35 mouse cellular contexts compared by ENCODE assay signal in genomic region chr12:106835241-106835640, GRCm38 (mm10).
"Had no signal": no experiment of that assay in that cellular context is flagged by ENCODE, and none has a peak within 500 bp of the region (broad histone marks: within the 10 kb centered on the region; RNA-seq: fewer than 3 reads in every experiment).

No protein-coding gene starts in this region.

- H3K27me3 ChIP-seq: heart, embryonic 12.5 days; heart, embryonic 13.5 days; heart, embryonic 15.5 days; hindbrain, embryonic 12.5 days; hindbrain, embryonic 13.5 days; hindbrain, embryonic 15.5 days; intestine, embryonic 15.5 days; kidney, embryonic 15.5 days had no signal

- DNase-seq: heart, postnatal 10 days; heart, postnatal 14 days; heart, postnatal 36 days; heart, postnatal 4 days; kidney, adult 11 months; kidney, adult 18-20 months; kidney, adult 2 months; kidney, adult 8-10 months; kidney, adult 9 months; kidney, postnatal 10 days; kidney, postnatal 14 days; kidney, postnatal 25 days; kidney, postnatal 36 days; kidney, postnatal 4 days; layer of hippocampus, adult 9-11 months; layer of hippocampus, postnatal 36 days had no signal

- H3K4me3 ChIP-seq: heart, embryonic 10.5 days; heart, embryonic 12.5 days; heart, embryonic 13.5 days; heart, embryonic 15.5 days; hindbrain, embryonic 10.5 days; hindbrain, embryonic 12.5 days; hindbrain, embryonic 13.5 days; hindbrain, embryonic 15.5 days; intestine, embryonic 15.5 days; kidney, embryonic 15.5 days; layer of hippocampus, adult 2 months had no signal

- H3K36me3 ChIP-seq: heart, embryonic 10.5 days; heart, embryonic 12.5 days; heart, embryonic 13.5 days; heart, embryonic 15.5 days; hindbrain, embryonic 10.5 days; hindbrain, embryonic 12.5 days; hindbrain, embryonic 13.5 days; hindbrain, embryonic 15.5 days; intestine, embryonic 15.5 days; kidney, embryonic 15.5 days had no signal

- ATAC-seq: hindbrain, embryonic 16.5 days; hindbrain, postnatal 0 days; inflammation-experienced regulatory T-cells, adult 6 months; intestine, embryonic 15.5 days; intestine, embryonic 16.5 days; intestine, postnatal 0 days had no signal

- H3K4me2 ChIP-seq: heart, embryonic 11.5 days; heart, embryonic 12.5 days; heart, embryonic 13.5 days; heart, embryonic 15.5 days; hindbrain, embryonic 12.5 days; hindbrain, embryonic 13.5 days; hindbrain, embryonic 14.5 days; hindbrain, embryonic 15.5 days; intestine, embryonic 15.5 days; kidney, embryonic 15.5 days had no signal

- H3K9ac ChIP-seq: heart, embryonic 12.5 days; heart, embryonic 13.5 days; heart, embryonic 15.5 days; hindbrain, embryonic 12.5 days; hindbrain, embryonic 13.5 days; hindbrain, embryonic 14.5 days; hindbrain, embryonic 15.5 days; intestine, embryonic 15.5 days; kidney, embryonic 15.5 days had no signal

- H3K9me3 ChIP-seq: heart, embryonic 10.5 days; heart, embryonic 12.5 days; heart, embryonic 13.5 days; heart, embryonic 15.5 days; hindbrain, embryonic 10.5 days; hindbrain, embryonic 12.5 days; hindbrain, embryonic 13.5 days; hindbrain, embryonic 15.5 days; intestine, embryonic 15.5 days; kidney, embryonic 15.5 days had no signal

- H3K4me1 ChIP-seq: heart, embryonic 15.5 days; intestine, embryonic 15.5 days had no signal

- H3K27ac ChIP-seq: heart, embryonic 10.5 days; heart, embryonic 13.5 days; heart, embryonic 15.5 days; hindbrain, embryonic 10.5 days; hindbrain, embryonic 12.5 days; hindbrain, embryonic 13.5 days; hindbrain, embryonic 14.5 days; hindbrain, embryonic 15.5 days; hindbrain, postnatal 0 days; intestine, embryonic 15.5 days; kidney, embryonic 15.5 days; kidney, postnatal 0 days; layer of hippocampus, adult 2 months had no signal
